Mouse (Mus musculus) MEL (cell line): ENCODE measurements around the gene Opcml. TPM values are rescaled to one million over a fixed set of nuclear protein-coding genes. Genes with fewer than 3 reads are reported as not detected.

Source experiments
- DNase-seq: peaks from one replicate; pipeline ENCODE4 v3.0.0; 2011; ENCODE audit warnings: low read depth, low spot score
- H3K27ac ChIP-seq: 2 replicates; pipeline ENCODE4 v1.5.1; 2012; ENCODE audit warnings: low read depth, mild to moderate bottlenecking, control low read depth, low read length, moderate library complexity; ENCODE audit not compliant: control insufficient read depth
- H3K27me3 ChIP-seq, 2 experiments: fragments of 150-350 bp in 1 of 2; sonication (generic) in 1 of 2; 2 replicates each; pipeline ENCODE4 v1.6.1; 2012; ENCODE audit warnings: low read length in 2 of 2, mild to moderate bottlenecking in 2 of 2, improper control_type of control experiment in 1 of 2, moderate library complexity in 1 of 2; ENCODE audit not compliant: insufficient read depth in 2 of 2, control insufficient read depth in 1 of 2
- H3K36me3 ChIP-seq, 2 experiments: 2 replicates each; pipeline ENCODE4 v1.6.1; 2012 to 2014; ENCODE audit warnings: low read length in 2 of 2, improper control_type of control experiment in 1 of 2, inconsistent platforms in 1 of 2, mild to moderate bottlenecking in 1 of 2; ENCODE audit not compliant: insufficient read depth in 2 of 2, control insufficient read depth in 1 of 2
- H3K4me1 ChIP-seq, 2 experiments: fragments of 150-350 bp in 1 of 2; sonication (generic) in 1 of 2; 2 replicates each; pipeline ENCODE4 v1.6.1; 2012; ENCODE audit warnings: low read length in 2 of 2, improper control_type of control experiment in 1 of 2, mild to moderate bottlenecking in 1 of 2; ENCODE audit not compliant: insufficient read depth in 2 of 2, control insufficient read depth in 1 of 2
- H3K4me3 ChIP-seq, 2 experiments: fragments of 150-350 bp in 1 of 2; sonication (generic) in 1 of 2; 2 replicates each; pipeline ENCODE4 v1.5.1; 2012; ENCODE audit warnings: low read depth in 2 of 2, low read length in 2 of 2, mild to moderate bottlenecking in 2 of 2, moderate library complexity in 2 of 2, control low read depth in 1 of 2, improper control_type of control experiment in 1 of 2; ENCODE audit not compliant: control insufficient read depth in 1 of 2, insufficient read depth in 1 of 2
- H3K79me2 ChIP-seq: 2 replicates; pipeline ENCODE4 v1.6.1; 2012; ENCODE audit warnings: mild to moderate bottlenecking, low read length, moderate library complexity; ENCODE audit not compliant: control insufficient read depth, poor library complexity, insufficient read depth
- H3K9ac ChIP-seq: 2 replicates; pipeline ENCODE4 v1.6.1; 2012; ENCODE audit warnings: low read depth, mild to moderate bottlenecking, control low read depth, low read length, moderate library complexity; ENCODE audit not compliant: control insufficient read depth, poor library complexity, severe bottlenecking
- H3K9me3 ChIP-seq: fragments of 150-350 bp; sonication (generic); replicated peaks from 2 replicates; pipeline ENCODE4 v1.6.1; 2012; ENCODE audit warnings: mild to moderate bottlenecking, low read length, improper control_type of control experiment, moderate library complexity; ENCODE audit not compliant: insufficient read depth
- ELF1 ChIP-seq: IDR thresholded peaks from 2 replicates; pipeline ENCODE4 v1.6.1; 2014; ENCODE audit warnings: low read depth, mild to moderate bottlenecking, inconsistent platforms, low read length, improper control_type of control experiment, moderate library complexity
- EP300 ChIP-seq, 2 experiments: IDR thresholded peaks; 2 replicates each; pipeline ENCODE4 v1.6.1; 2011; ENCODE audit warnings: improper control_type of control experiment in 2 of 2, low read length in 2 of 2, low read depth in 1 of 2, mild to moderate bottlenecking in 1 of 2
- ETS1 ChIP-seq: IDR thresholded peaks from 2 replicates; pipeline ENCODE4 v1.6.1; 2012; ENCODE audit warnings: low read depth, mild to moderate bottlenecking, inconsistent platforms, low read length, improper control_type of control experiment, moderate library complexity
- JUND ChIP-seq: IDR thresholded peaks from 2 replicates; pipeline ENCODE4 v1.6.1; 2011; ENCODE audit warnings: low read depth, mild to moderate bottlenecking, improper control_type of control experiment, low read length
- KAT2A ChIP-seq: conservative IDR thresholded peaks from 2 replicates; pipeline ENCODE4 v1.6.1; 2012; ENCODE audit warnings: low read depth, low read length, improper control_type of control experiment, inconsistent platforms
- MAFK ChIP-seq: IDR thresholded peaks from 2 replicates; pipeline ENCODE4 v1.6.1; 2011; ENCODE audit warnings: low read depth, mild to moderate bottlenecking, low read length, improper control_type of control experiment, borderline replicate concordance
- MAX ChIP-seq: IDR thresholded peaks from 2 replicates; pipeline ENCODE4 v1.6.1; 2011; ENCODE audit warnings: low read length, improper control_type of control experiment
- MEF2A ChIP-seq: IDR thresholded peaks from 2 replicates; pipeline ENCODE4 v1.6.1; 2014; ENCODE audit warnings: low read depth, mild to moderate bottlenecking, inconsistent platforms, low read length, improper control_type of control experiment; ENCODE audit not compliant: poor library complexity, insufficient replicate concordance, severe bottlenecking; ENCODE audit errors: extremely low read depth
- MXI1 ChIP-seq: IDR thresholded peaks from 2 replicates; pipeline ENCODE4 v1.6.1; 2011; ENCODE audit warnings: mild to moderate bottlenecking, low read depth, low read length, improper control_type of control experiment
- MYB ChIP-seq: IDR thresholded peaks from 2 replicates; pipeline ENCODE4 v1.6.1; 2011; ENCODE audit warnings: mild to moderate bottlenecking, low read depth, low read length, improper control_type of control experiment
- MYC ChIP-seq: IDR thresholded peaks from 2 replicates; pipeline ENCODE4 v1.6.1; 2011; ENCODE audit warnings: low read depth, mild to moderate bottlenecking, low read length, improper control_type of control experiment, moderate library complexity
- NRF1 ChIP-seq: IDR thresholded peaks from 2 replicates; pipeline ENCODE4 v1.6.1; 2014; ENCODE audit warnings: low read depth, mild to moderate bottlenecking, inconsistent platforms, low read length, improper control_type of control experiment, moderate library complexity; ENCODE audit not compliant: poor library complexity, insufficient read depth, severe bottlenecking
- POLR2A ChIP-seq, 2 experiments: IDR thresholded peaks; 2 replicates each; pipeline ENCODE4 v1.6.1; 2011 to 2012; ENCODE audit warnings: low read length in 2 of 2, mild to moderate bottlenecking in 2 of 2, control low read depth in 1 of 2, improper control_type of control experiment in 1 of 2, low read depth in 1 of 2, moderate library complexity in 1 of 2; ENCODE audit not compliant: control insufficient read depth in 1 of 2, insufficient read depth in 1 of 2, poor library complexity in 1 of 2
- POLR2AphosphoS5 ChIP-seq: IDR thresholded peaks from 2 replicates; pipeline ENCODE4 v1.6.1; 2012; ENCODE audit warnings: low read depth, borderline replicate concordance, mild to moderate bottlenecking, inconsistent platforms, low read length, moderate library complexity, mixed read lengths
- RAD21 ChIP-seq: IDR thresholded peaks from 2 replicates; pipeline ENCODE4 v1.6.1; 2011; ENCODE audit warnings: mild to moderate bottlenecking, low read depth, low read length, improper control_type of control experiment
- TBP ChIP-seq: IDR thresholded peaks from 2 replicates; pipeline ENCODE4 v1.8.0; 2011; ENCODE audit warnings: low read depth, low read length, improper control_type of control experiment
- TCF12 ChIP-seq: IDR thresholded peaks from 2 replicates; pipeline ENCODE4 v1.6.1; 2014; ENCODE audit warnings: low read depth, mild to moderate bottlenecking, inconsistent platforms, low read length, improper control_type of control experiment, moderate library complexity
- USF1 ChIP-seq: IDR thresholded peaks from 2 replicates; pipeline ENCODE4 v1.6.1; 2014; ENCODE audit warnings: low read depth, mild to moderate bottlenecking, inconsistent platforms, low read length, improper control_type of control experiment, moderate library complexity
- ZNF384 ChIP-seq: IDR thresholded peaks from 2 replicates; pipeline ENCODE4 v1.6.1; 2012; ENCODE audit warnings: low read depth, mild to moderate bottlenecking, inconsistent platforms, low read length, improper control_type of control experiment
- polyA plus RNA-seq, 2 experiments: library from polyadenylated mRNA; stranded (reverse) in 1 of 2; unstranded in 1 of 2; fragments of >175 nt in 1 of 2; fragments of >200 nt in 1 of 2; gene quantifications; 2 replicates each; pipeline versions ENCODE4 v1.2.1 to v1.2.4; 2012; ENCODE audit warnings: low replicate concordance in 2 of 2, low read depth in 1 of 2; ENCODE audit not compliant: insufficient read length in 2 of 2, insufficient read depth in 1 of 2, missing spikeins in 1 of 2
- total RNA-seq: library from RNA; depleted of rRNA; stranded (reverse); fragments of 300-350 nt; gene quantifications from 2 replicates; pipeline ENCODE4 v1.2.3, GENCODE M21; 2012

The Opcml gene
- total and polyA plus RNA-seq, 3 experiments = not detected

- H3K27me3 ChIP-seq = no peaks in the 10 kb centered on the region
- H3K9ac ChIP-seq = no peak overlapping the region
- no peak for DNase-seq
- no peaks in the 10 kb centered on the region for H3K9me3 ChIP-seq
- H3K36me3 ChIP-seq = no peaks in the 10 kb centered on the region
- no peak overlapping the region for H3K4me3 ChIP-seq
- no peak for TF ChIP-seq RAD21
- no peak for TF ChIP-seq MAX
- TF ChIP-seq EP300 (IDR thresholded peaks at IDR 0.05; ENCODE audit: low read depth in 1 of 2, low read length in 2 of 2) = no peak
- no peak for TF ChIP-seq ZNF384
- no peak for TF ChIP-seq MEF2A
- TF ChIP-seq KAT2A = no peak
- TF ChIP-seq ETS1 = no peak
- TF ChIP-seq USF1 = no peak
- TF ChIP-seq MAFK = no peak
- TF ChIP-seq MYB = no peak
- no peak for TF ChIP-seq TBP
- TF ChIP-seq JUND = no peak
- H3K79me2 ChIP-seq = no peaks in the 10 kb centered on the region
- no peak overlapping the region for H3K27ac ChIP-seq
- H3K4me1 ChIP-seq = no peaks in the 10 kb centered on the region
These were observed 222.1 kb downstream of the Opcml start for GRCm38 (mm10) chr9:28012664-28013063.

DNA sequence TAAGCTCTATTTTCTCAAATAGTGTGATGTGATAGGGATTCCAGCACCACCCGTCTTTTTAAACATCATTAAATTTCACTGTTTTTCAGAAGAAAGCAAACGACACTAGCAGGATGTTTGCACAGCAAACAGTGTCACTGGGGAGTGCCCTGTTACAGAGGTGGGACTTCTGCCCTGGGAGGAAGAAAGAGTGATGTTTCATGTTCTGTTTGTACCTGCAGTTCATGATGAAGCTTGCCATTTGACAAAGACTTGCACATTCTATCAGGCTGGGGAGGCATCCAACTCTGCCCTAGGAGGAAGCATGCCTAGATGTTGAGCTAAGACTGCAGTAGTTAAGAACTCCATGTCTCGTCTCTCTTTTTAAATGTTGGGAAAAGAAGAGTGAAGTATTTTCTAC lies 222.6 kb downstream of the Opcml start:
- H3K4me1 ChIP-seq = no peaks in the 10 kb centered on the region
- no peak overlapping the region for H3K9ac ChIP-seq
- no peak for TF ChIP-seq TCF12
- no peak for TF ChIP-seq POLR2AphosphoS5
- TF ChIP-seq MYC = no peak
- TF ChIP-seq MXI1 = no peak
- H3K27me3 ChIP-seq = no peaks in the 10 kb centered on the region
- no peaks in the 10 kb centered on the region for H3K9me3 ChIP-seq
- H3K79me2 ChIP-seq = no peaks in the 10 kb centered on the region
- no peaks in the 10 kb centered on the region for H3K36me3 ChIP-seq
- no peak overlapping the region for H3K27ac ChIP-seq
- no peak overlapping the region for H3K4me3 ChIP-seq
- DNase-seq = no peak

GRCm38 (mm10) chr9:28028156-28028555 lies 237.6 kb downstream of the Opcml start:
- H3K9me3 ChIP-seq = no peaks in the 10 kb centered on the region
- H3K27me3 ChIP-seq = no peaks in the 10 kb centered on the region
- no peak for DNase-seq
- no peaks in the 10 kb centered on the region for H3K4me1 ChIP-seq
- no peak overlapping the region for H3K27ac ChIP-seq
- TF ChIP-seq EP300 (IDR thresholded peaks at IDR 0.05; ENCODE audit: low read depth in 1 of 2, low read length in 2 of 2) (no peak), MAX (no peak), POLR2AphosphoS5 (no peak), ELF1 (no peak), POLR2A (IDR thresholded peaks at IDR 0.05; ENCODE audit: control insufficient read depth in 1 of 2, insufficient read depth in 1 of 2, low read depth in 1 of 2, low read length in 2 of 2, poor library complexity in 1 of 2) (no peak), NRF1 (no peak), ZNF384 (no peak)
- H3K4me3 ChIP-seq = no peak overlapping the region
- H3K36me3 ChIP-seq = no peaks in the 10 kb centered on the region
- H3K79me2 ChIP-seq = no peaks in the 10 kb centered on the region
- H3K9ac ChIP-seq = no peak overlapping the region
